Mouse (Mus musculus) activated CD4-positive, CD25-positive, alpha-beta regulatory T cell, adult 9 weeks (primary cell): ENCODE measurements around the gene Ttc16. TPM values are rescaled to one million over a fixed set of nuclear protein-coding genes. Genes with fewer than 3 reads are reported as not detected.

Experiments used
- polyA plus RNA-seq: library from polyadenylated mRNA; unstranded; fragments of 100-300 nt; shearing (Covaris generic); gene quantifications from one replicate; pipeline ENCODE4 v1.2.1, GENCODE M21; 2017

The Ttc16 gene
- 2.0 TPM for polyA plus RNA-seq

DNA sequence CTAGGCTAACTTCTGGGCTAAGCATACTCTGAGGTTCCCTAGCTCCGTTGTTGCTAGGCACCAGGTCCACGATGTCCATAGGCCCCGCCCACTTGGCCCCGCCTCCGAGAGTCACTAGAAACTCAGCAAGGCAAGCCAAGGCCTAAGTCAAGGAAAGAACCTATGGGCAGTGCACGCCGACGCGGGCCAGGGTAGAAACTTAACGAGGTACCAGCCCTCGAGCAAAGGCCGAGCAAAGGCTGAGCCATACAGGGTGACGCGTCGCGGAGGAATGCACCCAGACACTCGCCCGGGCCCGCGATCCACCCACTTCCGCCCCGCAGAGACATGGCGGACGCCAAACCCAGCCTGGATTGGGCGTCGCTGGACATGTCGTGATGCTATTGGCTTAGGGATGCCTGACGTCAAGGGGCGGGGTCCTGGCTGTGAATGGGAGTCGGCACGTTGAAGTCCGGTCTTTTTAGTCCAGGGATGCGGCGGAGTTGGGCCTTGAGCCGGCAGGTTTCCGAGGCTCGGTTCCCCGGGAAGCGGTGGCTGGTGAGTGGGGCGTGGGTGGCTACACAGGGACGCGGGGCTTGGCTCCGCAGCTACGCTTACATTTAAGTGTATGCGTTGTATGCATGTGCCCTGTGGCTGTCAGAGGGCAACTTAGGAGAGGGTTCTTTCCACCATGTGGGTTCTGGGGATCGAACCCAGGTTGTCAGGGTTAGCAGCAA lies at the start of gene Ttc16, which contains the start of gene Ptrh1:
Ttc16 (minus strand) TSS at position 275 of the 716 bp plus-strand sequence.
Ptrh1 (plus strand) TSS at position 428 of the 716 bp plus-strand sequence.

DNA sequence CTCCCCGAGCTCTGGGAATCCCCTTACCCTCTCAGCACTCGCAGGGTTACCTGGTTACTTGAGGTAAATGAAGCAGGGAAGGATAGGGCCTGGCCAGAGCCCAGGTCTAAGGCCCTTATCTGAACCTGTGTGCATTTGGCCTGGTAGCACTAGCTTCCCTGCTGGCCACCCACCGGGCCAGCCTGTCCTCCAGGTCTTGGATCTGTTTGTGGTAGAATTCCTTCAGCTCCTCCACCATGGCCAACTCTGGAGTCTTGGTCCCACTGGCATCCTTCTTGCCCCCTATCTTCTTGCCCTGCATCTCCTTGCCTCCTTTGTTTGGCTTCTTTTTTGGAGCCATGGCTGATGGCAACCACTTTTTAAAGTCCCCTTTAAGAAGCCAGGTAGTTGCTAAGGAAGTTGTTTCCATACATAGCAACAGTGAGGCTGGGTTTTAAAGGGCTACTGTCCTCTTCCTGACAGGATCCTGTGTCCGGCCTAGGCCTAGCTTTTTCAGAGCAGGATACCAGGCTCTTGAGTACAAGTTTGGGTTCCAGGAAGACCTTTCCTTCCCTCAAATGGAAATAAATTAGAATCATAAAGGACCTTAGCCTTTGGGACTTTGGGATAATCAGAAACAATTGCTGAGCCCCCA lies 8.7 kb upstream of the Ttc16 start, which contains the start of gene Cfap157:
Cfap157 (minus strand) TSS at position 381 of the 634 bp plus-strand sequence.

DNA sequence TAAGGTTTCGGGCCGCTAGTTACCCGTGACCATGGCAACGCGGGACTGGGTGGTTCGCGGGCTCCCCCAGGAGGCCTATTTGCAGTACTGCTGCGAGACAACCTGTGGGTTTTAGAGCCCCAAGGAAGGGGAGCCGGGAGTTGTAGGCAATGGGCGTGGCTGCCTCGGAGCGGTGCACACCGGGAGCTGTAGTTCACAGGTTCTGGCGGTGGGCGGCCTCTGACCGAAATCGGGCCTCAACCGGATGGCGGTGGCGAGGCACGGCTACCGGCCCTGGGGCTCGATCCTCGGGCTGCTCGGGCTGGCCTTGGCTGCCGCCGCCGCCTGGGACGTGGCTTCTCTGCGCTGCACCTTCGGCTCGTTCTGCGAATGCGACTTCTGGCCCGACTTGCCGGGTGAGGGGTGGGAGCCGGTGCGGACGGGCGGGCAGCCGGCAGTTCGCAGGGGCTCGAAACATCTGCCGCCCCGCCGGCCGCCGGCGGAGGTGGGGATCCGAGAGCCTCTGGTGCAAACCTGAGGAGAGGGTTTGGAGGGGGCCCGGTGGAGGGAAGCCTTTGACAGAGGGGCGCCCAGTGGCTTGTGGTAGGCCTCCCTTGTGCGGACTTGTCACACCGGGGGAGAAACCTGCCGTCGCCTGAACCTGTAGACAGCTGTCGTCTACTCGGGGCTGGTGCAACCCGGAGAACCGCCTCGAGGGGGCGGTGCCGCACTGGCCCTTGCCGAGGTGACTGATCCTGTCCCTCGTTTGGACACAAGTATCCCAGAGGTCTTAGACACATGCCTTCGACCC lies 18.2 kb downstream of the Ttc16 start, which contains the start of gene Tor2a:
Tor2a (plus strand) TSS at position 179 of the 790 bp plus-strand sequence.

DNA sequence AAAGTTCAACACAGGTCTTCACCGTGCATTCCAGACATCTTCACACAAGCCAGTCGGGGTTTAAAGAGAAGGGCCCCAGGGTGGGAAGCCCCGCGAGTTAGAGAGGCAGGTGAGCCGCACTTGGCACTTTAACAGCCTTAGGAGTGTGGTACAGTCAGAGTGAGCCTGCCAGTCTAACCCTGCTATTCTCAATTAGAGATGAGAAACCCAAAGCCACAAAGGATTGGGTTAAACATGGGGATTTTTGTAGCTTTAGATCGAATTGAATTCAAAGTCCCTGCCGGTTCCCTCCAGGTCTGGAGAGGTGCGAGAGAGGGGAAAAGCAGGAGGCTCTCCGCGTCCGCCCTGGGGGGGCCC lies 34.5 kb downstream of the Ttc16 start, which contains the start of gene 6330409D20Rik:
6330409D20Rik (minus strand) TSS at position 101 of the 357 bp plus-strand sequence.

DNA sequence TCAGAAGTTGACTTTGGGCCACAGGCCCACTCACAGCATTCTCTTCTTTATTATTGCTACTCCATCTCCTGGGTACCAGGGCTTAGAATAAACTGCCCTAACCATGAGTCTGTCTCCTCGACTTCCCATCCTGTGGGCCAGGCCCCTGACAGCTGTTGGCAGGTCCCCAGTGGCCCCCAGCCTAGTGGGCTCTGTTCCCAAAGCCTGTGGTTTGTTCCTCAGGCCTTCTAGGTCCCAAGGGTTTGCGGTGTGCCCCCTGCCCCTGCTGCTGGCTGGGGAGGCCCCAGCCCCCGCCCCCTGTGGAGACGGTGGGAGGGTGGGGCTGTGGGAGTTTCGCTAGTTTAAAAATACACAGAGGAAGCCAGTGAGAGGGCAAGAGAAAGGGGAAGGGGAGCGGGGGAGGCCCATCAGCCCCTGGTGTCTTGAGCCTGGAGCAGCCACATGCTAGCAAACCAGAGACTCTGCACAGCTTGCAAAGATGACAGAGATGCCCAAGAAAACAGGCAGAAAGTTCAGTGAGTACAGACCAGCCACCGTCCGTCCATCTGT lies 54.7 kb downstream of the Ttc16 start, which contains the start of gene Sh2d3c:
Sh2d3c (plus strand) TSS at position 375 of the 549 bp plus-strand sequence.

DNA sequence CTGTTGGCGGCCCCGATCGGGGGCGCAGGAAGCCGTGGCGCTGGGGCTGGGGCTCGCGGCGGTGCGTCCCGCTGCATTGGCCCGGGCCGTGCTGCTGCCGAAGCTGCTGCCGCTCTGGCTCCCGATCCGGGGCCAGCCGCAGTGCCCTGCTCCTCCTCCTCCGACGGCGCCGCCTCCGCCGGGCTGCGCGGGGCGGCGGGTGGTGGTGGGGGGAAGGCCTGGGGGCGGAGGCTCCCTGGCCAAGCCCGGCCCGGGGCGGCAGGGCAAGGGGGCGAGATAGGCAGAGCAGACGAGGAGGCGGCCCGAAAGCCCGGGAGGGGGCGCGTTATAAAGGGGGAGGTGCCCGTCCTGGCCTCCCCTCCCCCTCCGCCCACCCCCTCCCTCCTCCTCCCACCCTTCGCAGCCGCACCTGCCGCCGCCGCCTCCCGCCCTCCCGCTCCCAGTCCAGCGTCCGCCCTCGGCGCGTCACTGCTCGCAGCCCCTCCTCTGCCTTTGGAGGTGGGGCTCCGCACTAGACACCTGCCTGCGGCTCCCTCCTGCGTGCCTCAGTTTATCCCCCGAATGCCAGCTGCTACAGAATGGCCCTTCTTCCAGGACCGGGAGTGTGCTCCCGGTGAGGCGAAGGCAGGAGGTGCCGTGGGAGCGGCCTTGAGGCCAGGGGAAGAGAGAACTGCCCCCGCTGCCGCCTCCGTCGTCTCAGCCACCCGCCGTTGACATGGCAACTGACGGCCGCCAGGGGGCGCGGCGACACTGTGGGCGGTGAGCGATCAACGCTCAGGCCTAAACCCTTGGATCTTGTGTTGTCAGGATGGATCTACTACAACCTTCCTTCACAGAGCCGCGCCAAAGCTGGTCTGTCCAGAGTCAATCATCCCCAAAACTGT lies 62.3 kb downstream of the Ttc16 start, which contains the start of gene Cdk9:
Cdk9 (minus strand) TSS at position 143 of the 884 bp plus-strand sequence.

Other genes with a start within 250 kb of the Ttc16 start
- 59.5 TPM for gene Fam102a, start 240.3 kb downstream of the Ttc16 start, polyA plus RNA-seq
- 142 TPM for gene Dpm2, start 204.8 kb downstream of the Ttc16 start, polyA plus RNA-seq
- gene Pip5kl1, start 200.8 kb downstream of the Ttc16 start, polyA plus RNA-seq, result not detected
- not detected for gene 9430097D07Rik, start 199.9 kb downstream of the Ttc16 start, polyA plus RNA-seq
- 47.0 TPM for gene St6galnac4, start 188.5 kb downstream of the Ttc16 start, polyA plus RNA-seq
- gene St6galnac6, start 175.9 kb downstream of the Ttc16 start, polyA plus RNA-seq, result 3.4 TPM
- gene Ak1, start 153.9 kb downstream of the Ttc16 start, polyA plus RNA-seq, result not detected
- 0.23 TPM for gene Eng, start 129.0 kb downstream of the Ttc16 start, polyA plus RNA-seq
- gene Fpgs, start 71.5 kb downstream of the Ttc16 start, polyA plus RNA-seq, result 15.6 TPM
- 35.7 TPM for gene Cdk9, start 62.6 kb downstream of the Ttc16 start, polyA plus RNA-seq
- gene Sh2d3c, start 54.6 kb downstream of the Ttc16 start, polyA plus RNA-seq, result 139 TPM
- gene 6330409D20Rik, start 34.6 kb downstream of the Ttc16 start, polyA plus RNA-seq, result 0.66 TPM
- 69.2 TPM for gene Tor2a, start 18.4 kb downstream of the Ttc16 start, polyA plus RNA-seq
- gene Ptrh1, start 153 bp upstream of the Ttc16 start, polyA plus RNA-seq, result 8.0 TPM
- 0.68 TPM for gene Cfap157, start 8.8 kb upstream of the Ttc16 start, polyA plus RNA-seq
- gene Stxbp1, start 71.6 kb upstream of the Ttc16 start, polyA plus RNA-seq, result 2.9 TPM
- gene Fam129b, start 100.5 kb upstream of the Ttc16 start, polyA plus RNA-seq, result 1.4 TPM
- gene Rpl12, start 185.9 kb upstream of the Ttc16 start, polyA plus RNA-seq, result 35.9 TPM
- 10.8 TPM for gene Lrsam1, start 186.0 kb upstream of the Ttc16 start, polyA plus RNA-seq
- gene Slc2a8, start 206.4 kb upstream of the Ttc16 start, polyA plus RNA-seq, result 6.9 TPM